Mouse (Mus musculus) thymus, adult 2 months (tissue): ENCODE data around the gene Ltb4r1. TPM values are rescaled to one million over a fixed set of nuclear protein-coding genes. Genes with fewer than 3 reads are reported as not detected.

Experiments
- DNase-seq: peaks from one replicate; pipeline ENCODE4 v3.0.0; 2021
- H3K27ac ChIP-seq: fragments of 200-500 bp; 2 replicates; pipeline ENCODE4 v1.5.1; 2012; ENCODE audit warnings: low read length, control low read depth; ENCODE audit not compliant: control insufficient read depth, insufficient read depth
- H3K27me3 ChIP-seq: fragments of 200-500 bp; 2 replicates; pipeline ENCODE4 v1.6.1; 2012; ENCODE audit warnings: mild to moderate bottlenecking, low read length, moderate library complexity, mixed read lengths; ENCODE audit not compliant: control insufficient read depth, insufficient read depth
- H3K36me3 ChIP-seq: fragments of 200-500 bp; 2 replicates; pipeline ENCODE4 v1.6.1; 2012; ENCODE audit warnings: mild to moderate bottlenecking, low read length, moderate library complexity; ENCODE audit not compliant: control insufficient read depth, insufficient read depth
- H3K4me1 ChIP-seq: fragments of 200-500 bp; replicated peaks from 2 replicates; pipeline ENCODE4 v1.6.1; 2012; ENCODE audit warnings: low read length; ENCODE audit not compliant: control insufficient read depth, insufficient read depth
- H3K4me3 ChIP-seq: fragments of 200-500 bp; 2 replicates; pipeline ENCODE4 v1.5.1; 2012; ENCODE audit warnings: mild to moderate bottlenecking, low read length, control low read depth, moderate library complexity; ENCODE audit not compliant: control insufficient read depth, insufficient read depth
- CTCF ChIP-seq: fragments of 200-500 bp; IDR thresholded peaks from 2 replicates; pipeline ENCODE4 v1.5.1; 2012; ENCODE audit warnings: mild to moderate bottlenecking, control low read depth, low read length, moderate library complexity, borderline replicate concordance; ENCODE audit not compliant: control insufficient read depth, poor library complexity, insufficient read depth; ENCODE audit errors: extremely low read depth
- POLR2A ChIP-seq: fragments of 200-500 bp; IDR thresholded peaks from 2 replicates; pipeline ENCODE4 v1.6.1; 2012; ENCODE audit warnings: mild to moderate bottlenecking, low read length, control low read depth, moderate library complexity; ENCODE audit not compliant: control insufficient read depth, poor library complexity, insufficient read depth; ENCODE audit errors: extremely low read depth
- WGBS: fragments of 180-500 bp; shearing (Covaris S2); methylation state at CpG from one replicate; pipeline ENCODE4 v1.1.7; 2018; 5-methylcytosine and 5-hydroxymethylcytosine counted together
- polyA plus RNA-seq: library from polyadenylated mRNA; depleted of rRNA; stranded (reverse); fragments of >200 nt; gene quantifications from 2 replicates; pipeline ENCODE4 v1.2.3, GENCODE M21; 2012

Ltb4r1 gene
- polyA plus RNA-seq, 1 experiment = 2.6 TPM

GRCm38 (mm10) chr14:55783171-55783957, 17.6 kb downstream of the Ltb4r1 start:
- peak; percentile 0 for DNase-seq
- Histone ChIP-seq H3K27ac (no peak overlapping the region), H3K4me1 (peaks cover 10% of the 10 kb centered on the region), H3K4me3 (no peak overlapping the region), H3K36me3 (no peaks in the 10 kb centered on the region), H3K27me3 (no peaks in the 10 kb centered on the region)
- TF ChIP-seq POLR2A (no peak), CTCF (no peak)
- 72% methylated on average over 31 of the region's 31 CpGs for WGBS

- Histone ChIP-seq H3K27me3 (no peaks in the 10 kb centered on the region), H3K27ac (no peak within 1 kb of the TSS), H3K4me3 (no peak within 1 kb of the TSS), H3K36me3 (no peaks in the 10 kb centered on the region), H3K4me1 (peaks cover 12% of the 10 kb centered on the region)
- no peak for TF ChIP-seq POLR2A
- 75% methylated on average over 13 of the region's 13 CpGs for WGBS
- DNase-seq = peak; percentile 0
These were observed 18.1 kb downstream of the Ltb4r1 start, which contains the start of gene Adcy4 for GRCm38 (mm10) chr14:55783958-55784235. Gene Adcy4, minus strand, starts transcription at chr14:55784095.

- DNase-seq = peak; percentile 25
- H3K27me3 ChIP-seq = no peaks in the 10 kb centered on the region
- TF ChIP-seq CTCF (no peak), POLR2A (no peak)
- no peaks in the 10 kb centered on the region for H3K36me3 ChIP-seq
- no peak overlapping the region for H3K4me3 ChIP-seq
- no peak overlapping the region for H3K27ac ChIP-seq
- 81% methylated on average over 6 of the region's 6 CpGs for WGBS
- H3K4me1 ChIP-seq = peaks cover 13% of the 10 kb centered on the region
These were observed 19.4 kb downstream of the Ltb4r1 start for GRCm38 (mm10) chr14:55785195-55785594.

DNA sequence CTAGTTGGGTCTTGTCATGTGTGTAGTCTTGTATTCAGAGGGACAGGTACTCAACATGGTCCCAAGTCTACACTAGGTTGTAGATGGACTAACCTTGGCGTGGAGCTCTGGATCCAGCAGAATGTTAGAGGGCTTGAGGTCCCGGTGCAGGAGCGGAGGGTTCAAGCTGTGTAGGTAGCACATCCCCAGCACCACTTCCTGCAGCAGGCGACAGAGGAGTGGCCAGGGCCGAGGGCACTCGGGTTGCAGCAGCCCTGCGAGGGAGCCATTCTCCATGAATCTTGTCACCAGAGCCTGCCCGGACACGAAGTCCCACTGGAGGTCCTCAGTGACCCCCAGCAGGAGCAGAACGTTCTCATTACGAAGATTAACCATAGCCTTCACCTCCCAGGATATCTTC, 22.0 kb downstream of the Ltb4r1 start:
- TF ChIP-seq POLR2A (no peak), CTCF (no peak)
- Histone ChIP-seq H3K36me3 (no peaks in the 10 kb centered on the region), H3K4me3 (peak overlapping the region; percentile 72), H3K4me1 (peaks cover 13% of the 10 kb centered on the region), H3K27ac (no peak overlapping the region), H3K27me3 (no peaks in the 10 kb centered on the region)
- DNase-seq = no peak
- 57% methylated on average over 11 of the region's 11 CpGs for WGBS

- H3K27ac ChIP-seq = no peak within 1 kb of the TSS
These were observed 22.7 kb downstream of the Ltb4r1 start, which contains the start of gene Ripk3 for GRCm38 (mm10) chr14:55788256-55789050. Gene Ripk3, minus strand, starts transcription at chr14:55788865.

DNA sequence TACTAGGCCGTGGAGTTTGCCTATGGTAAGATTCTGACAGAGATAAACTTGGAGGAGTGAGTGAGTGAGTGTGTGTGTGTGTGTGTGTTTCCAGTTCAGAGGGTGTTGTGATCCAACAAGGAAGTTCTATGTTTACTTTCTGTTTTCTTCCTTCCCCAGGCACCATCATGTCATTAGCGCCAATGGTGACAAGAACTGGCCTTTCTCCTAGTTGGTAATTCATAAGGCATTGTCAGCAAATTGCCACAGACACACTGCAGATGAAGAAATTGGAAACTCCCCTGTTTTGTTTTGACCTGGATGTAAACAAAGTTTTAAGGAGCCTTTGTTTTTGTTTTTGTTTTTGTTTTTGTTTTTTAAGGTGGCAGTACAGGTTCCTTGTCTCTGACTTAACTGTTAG, 27.7 kb downstream of the Ltb4r1 start:
- DNase-seq = no peak
- Histone ChIP-seq H3K4me3 (no peak overlapping the region), H3K27me3 (no peaks in the 10 kb centered on the region), H3K36me3 (no peaks in the 10 kb centered on the region), H3K4me1 (peaks cover 2% of the 10 kb centered on the region; the same call in 1 of the 2 replicates), H3K27ac (no peak overlapping the region)
- no peak for TF ChIP-seq POLR2A
- 80% methylated on average over 2 of the region's 2 CpGs for WGBS

More at GRCm38 (mm10) chr14:55788256-55789050, 22.7 kb downstream of the Ltb4r1 start, which contains the start of gene Ripk3:
- Histone ChIP-seq H3K36me3 (no peaks in the 10 kb centered on the region), H3K4me1 (peaks cover 13% of the 10 kb centered on the region), H3K27me3 (no peaks in the 10 kb centered on the region), H3K4me3 (peak within 1 kb of the TSS; percentile 72)
- 2% methylated on average over 40 of the region's 40 CpGs for WGBS
- TF ChIP-seq CTCF (no peak), POLR2A (no peak)
- peak; percentile 80 for DNase-seq

DNA sequence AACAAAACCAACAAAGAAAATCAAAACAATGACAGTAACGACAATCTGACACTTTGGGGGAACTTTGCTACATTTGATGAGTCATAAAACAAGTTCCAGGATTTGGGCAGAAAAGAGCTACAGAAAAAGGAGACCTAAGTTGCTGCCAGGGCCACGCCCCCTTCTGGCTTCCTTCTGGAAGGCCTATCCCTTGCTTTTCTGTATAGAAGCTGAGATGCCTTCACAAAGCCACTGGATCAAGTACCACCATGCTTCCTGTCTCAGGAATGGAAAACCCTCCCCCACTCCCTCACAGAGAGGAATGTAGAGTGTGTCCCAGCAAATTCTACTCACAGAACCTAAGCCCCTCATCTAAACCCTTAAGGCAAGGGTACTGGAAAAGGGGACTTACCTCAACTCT, 28.2 kb downstream of the Ltb4r1 start:
- no peaks in the 10 kb centered on the region for H3K36me3 ChIP-seq
- TF ChIP-seq POLR2A = no peak
- no peak for TF ChIP-seq CTCF
- H3K27me3 ChIP-seq = no peaks in the 10 kb centered on the region
- no peak for DNase-seq
- no peak overlapping the region for H3K4me3 ChIP-seq
- H3K4me1 ChIP-seq = no peaks in the 10 kb centered on the region
- no peak overlapping the region for H3K27ac ChIP-seq
- 67% methylated on average over 2 of the region's 2 CpGs for WGBS
